Mouse (Mus musculus): ENCODE measurements around the gene Dusp27.

DNA sequence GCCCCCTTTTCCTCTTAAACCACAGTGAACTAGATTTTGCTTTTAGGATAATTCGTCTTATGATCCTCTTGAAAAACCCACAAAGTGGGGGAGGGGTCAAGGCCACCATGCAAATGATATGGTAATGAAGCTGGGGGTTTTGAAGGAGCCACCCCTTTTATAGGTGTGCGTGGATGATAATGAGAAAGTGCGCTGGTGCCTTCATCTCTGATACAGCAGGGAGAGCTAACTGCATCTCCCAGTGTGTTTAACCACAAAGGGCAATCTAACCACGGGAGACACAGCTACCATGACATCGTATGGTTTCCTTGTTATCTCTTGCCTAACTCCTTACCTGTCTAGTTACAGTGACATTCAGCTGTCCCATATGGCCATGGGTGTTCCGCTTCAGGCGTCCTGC lies 22.3 kb upstream of the Dusp27 start:
- no peak for TF ChIP-seq CTCF (IDR thresholded peaks at IDR 0.05; ENCODE audit: borderline replicate concordance, insufficient read depth, low read length)
- no peak for TF ChIP-seq POLR2A (IDR thresholded peaks at IDR 0.05; ENCODE audit: low read depth, low read length)

All from embryonic fibroblast, embryonic 13.5 days (primary cell).